Mouse (Mus musculus): Measurements from ENCODE around the gene Ube4b. TPM values are rescaled to one million over a fixed set of nuclear protein-coding genes. Genes with fewer than 3 reads are reported as not detected.
A peak's percentile ranks its signal among the peaks of the same experiment; 100 is the strongest.

Gene Ube4b
- polyA plus RNA-seq, 1 experiment from 2014 or later = 14.2 TPM

- no peak overlapping the region for H3K27ac ChIP-seq (ENCODE audit: low read length)
- H3K27me3 ChIP-seq (replicated peaks; ENCODE audit: insufficient read depth, low read length) = no peaks in the 10 kb centered on the region
- H3K4me2 ChIP-seq (replicated peaks; ENCODE audit: low read depth, low read length) = no peak overlapping the region
- H3K4me3 ChIP-seq (ENCODE audit: low read depth, low read length) = no peak overlapping the region
- DNase-seq (ENCODE audit: low spot score) (no peak), ATAC-seq (no peak)
- no peak for TF ChIP-seq CTCF (IDR thresholded peaks at IDR 0.05)
- TF ChIP-seq EP300 (IDR thresholded peaks at IDR 0.05) = no peak
- H3K4me1 ChIP-seq (ENCODE audit: insufficient read depth, low read depth, low read length) = no peaks in the 10 kb centered on the region
- no peaks in the 10 kb centered on the region for H3K9me3 ChIP-seq (ENCODE audit: low read length)
- no peak overlapping the region for H3K9ac ChIP-seq (replicated peaks; ENCODE audit: low read depth)
- WGBS = 62% methylated on average over 4 of the region's 4 CpGs
- H3K36me3 ChIP-seq (ENCODE audit: insufficient read depth, low read length) = 0 out of 2 replicates have a peak, but pooled peaks cover 5% of the 10 kb centered on the region
Measured at GRCm38 (mm10) chr4:149394292-149394691, 32.3 kb downstream of the Ube4b start.

- ATAC-seq (no peak), DNase-seq (ENCODE audit: low spot score) (no peak)
- no peak overlapping the region for H3K9ac ChIP-seq (replicated peaks; ENCODE audit: low read depth)
- H3K27ac ChIP-seq (ENCODE audit: low read length) = no peak overlapping the region
- WGBS = 84% methylated on average over 12 of the region's 12 CpGs
- no peaks in the 10 kb centered on the region for H3K27me3 ChIP-seq (replicated peaks; ENCODE audit: insufficient read depth, low read length)
- H3K4me2 ChIP-seq (replicated peaks; ENCODE audit: low read depth, low read length) = no peak overlapping the region
- no peaks in the 10 kb centered on the region for H3K9me3 ChIP-seq (ENCODE audit: low read length)
- H3K4me3 ChIP-seq (ENCODE audit: low read depth, low read length) = no peak overlapping the region
- no peaks in the 10 kb centered on the region for H3K4me1 ChIP-seq (ENCODE audit: insufficient read depth, low read depth, low read length)
- TF ChIP-seq CTCF (IDR thresholded peaks at IDR 0.05) = no peak
- TF ChIP-seq EP300 (IDR thresholded peaks at IDR 0.05) = no peak
- H3K36me3 ChIP-seq (ENCODE audit: insufficient read depth, low read length) = 0 out of 2 replicates have a peak, but pooled peaks cover 3% of the 10 kb centered on the region
Measured at GRCm38 (mm10) chr4:149393311-149393995, 33.1 kb downstream of the Ube4b start.

- DNase-seq (ENCODE audit: low spot score) (no peak), ATAC-seq (no peak)
- Histone ChIP-seq H3K4me2 (replicated peaks; ENCODE audit: low read depth, low read length) (no peak overlapping the region), H3K4me3 (ENCODE audit: low read depth, low read length) (no peak overlapping the region), H3K36me3 (ENCODE audit: insufficient read depth, low read length) (no peaks in the 10 kb centered on the region), H3K4me1 (ENCODE audit: insufficient read depth, low read depth, low read length) (no peaks in the 10 kb centered on the region), H3K9ac (replicated peaks; ENCODE audit: low read depth) (no peak overlapping the region), H3K27me3 (replicated peaks; ENCODE audit: insufficient read depth, low read length) (no peaks in the 10 kb centered on the region), H3K9me3 (ENCODE audit: low read length) (no peaks in the 10 kb centered on the region), H3K27ac (ENCODE audit: low read length) (no peak overlapping the region)
- no peak for TF ChIP-seq CTCF (IDR thresholded peaks at IDR 0.05)
- TF ChIP-seq EP300 (IDR thresholded peaks at IDR 0.05) = no peak
- 60% methylated on average over 4 of the region's 4 CpGs for WGBS
Measured at GRCm38 (mm10) chr4:149392359-149392758, 34.2 kb downstream of the Ube4b start.

GRCm38 (mm10) chr4:149381001-149381400 is 45.5 kb downstream of the Ube4b start:
- no peaks in the 10 kb centered on the region for H3K27me3 ChIP-seq (replicated peaks; ENCODE audit: insufficient read depth, low read length)
- H3K36me3 ChIP-seq (ENCODE audit: insufficient read depth, low read length) = peaks cover 33% of the 10 kb centered on the region
- no peak overlapping the region for H3K27ac ChIP-seq (ENCODE audit: low read length)
- no peaks in the 10 kb centered on the region for H3K4me1 ChIP-seq (ENCODE audit: insufficient read depth, low read depth, low read length)
- DNase-seq (ENCODE audit: low spot score) = peak; percentile 72
- no peaks in the 10 kb centered on the region for H3K9me3 ChIP-seq (ENCODE audit: low read length)
- TF ChIP-seq EP300 (IDR thresholded peaks at IDR 0.05) = no peak
- no peak for TF ChIP-seq CTCF (IDR thresholded peaks at IDR 0.05)
- 61% methylated on average over 7 of the region's 7 CpGs for WGBS
- H3K9ac ChIP-seq (replicated peaks; ENCODE audit: low read depth) = no peak overlapping the region
- H3K4me2 ChIP-seq (replicated peaks; ENCODE audit: low read depth, low read length) = no peak overlapping the region
- peak; percentile 94 for ATAC-seq
- H3K4me3 ChIP-seq (ENCODE audit: low read depth, low read length) = no peak overlapping the region

GRCm38 (mm10) chr4:149379881-149380280 is 46.7 kb downstream of the Ube4b start:
- H3K9me3 ChIP-seq (ENCODE audit: low read length) = no peaks in the 10 kb centered on the region
- H3K4me2 ChIP-seq (replicated peaks; ENCODE audit: low read depth, low read length) = no peak overlapping the region
- TF ChIP-seq CTCF (IDR thresholded peaks at IDR 0.05) (no peak), EP300 (IDR thresholded peaks at IDR 0.05) (no peak)
- no peak overlapping the region for H3K4me3 ChIP-seq (ENCODE audit: low read depth, low read length)
- no peak overlapping the region for H3K9ac ChIP-seq (replicated peaks; ENCODE audit: low read depth)
- ATAC-seq (no peak), DNase-seq (ENCODE audit: low spot score) (no peak)
- no peaks in the 10 kb centered on the region for H3K27me3 ChIP-seq (replicated peaks; ENCODE audit: insufficient read depth, low read length)
- no peaks in the 10 kb centered on the region for H3K4me1 ChIP-seq (ENCODE audit: insufficient read depth, low read depth, low read length)
- WGBS = 87% methylated on average over 17 of the region's 17 CpGs
- peaks cover 35% of the 10 kb centered on the region for H3K36me3 ChIP-seq (ENCODE audit: insufficient read depth, low read length)
- H3K27ac ChIP-seq (ENCODE audit: low read length) = no peak overlapping the region

GRCm38 (mm10) chr4:149378819-149379218 is 47.7 kb downstream of the Ube4b start:
- no peak for TF ChIP-seq CTCF (IDR thresholded peaks at IDR 0.05)
- 81% methylated on average over 8 of the region's 8 CpGs for WGBS
- H3K27ac ChIP-seq (ENCODE audit: low read length) = no peak overlapping the region
- H3K9me3 ChIP-seq (ENCODE audit: low read length) = no peaks in the 10 kb centered on the region
- DNase-seq (ENCODE audit: low spot score) = no peak
- ATAC-seq = no peak
- no peaks in the 10 kb centered on the region for H3K27me3 ChIP-seq (replicated peaks; ENCODE audit: insufficient read depth, low read length)
- H3K4me1 ChIP-seq (ENCODE audit: insufficient read depth, low read depth, low read length) = no peaks in the 10 kb centered on the region
- no peak overlapping the region for H3K9ac ChIP-seq (replicated peaks; ENCODE audit: low read depth)
- no peak overlapping the region for H3K4me2 ChIP-seq (replicated peaks; ENCODE audit: low read depth, low read length)
- no peak overlapping the region for H3K4me3 ChIP-seq (ENCODE audit: low read depth, low read length)
- peaks cover 32% of the 10 kb centered on the region for H3K36me3 ChIP-seq (ENCODE audit: insufficient read depth, low read length)
